Mouse (Mus musculus): ENCODE results near the gene Olfr342. TPM values are rescaled to one million over a fixed set of nuclear protein-coding genes. Genes with fewer than 3 reads are reported as not detected.

Gene Olfr342
- polyA plus RNA-seq (2014; fragmentation: Nextera tagmentation; extraction: Ambion mirVana): not detected in 2 replicates

DNA sequence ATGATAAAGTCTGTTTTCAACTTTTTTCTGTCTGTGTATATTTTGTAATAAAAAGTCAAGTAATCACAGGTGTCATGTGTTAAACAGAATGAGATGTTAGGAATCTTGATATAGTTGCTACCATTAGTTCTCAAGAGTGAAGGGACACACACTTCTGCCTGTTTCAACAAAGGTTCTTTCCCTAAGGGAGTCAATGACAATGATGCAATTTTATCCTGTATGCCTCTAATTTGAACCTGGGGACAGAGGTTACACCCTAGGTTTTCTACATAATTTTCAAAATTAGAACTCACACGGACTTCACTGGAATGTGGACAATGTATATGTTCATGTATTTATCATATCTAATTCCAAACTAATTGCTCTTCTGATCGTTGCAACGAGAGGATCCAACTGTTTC lies at the start of gene Olfr342:
Gene Olfr342, plus strand, starts transcription at position 301 of the 400 bp plus-strand sequence.
- 0 out of 2 replicates have a peak, but pooled peaks cover 5% of the 10 kb centered on the region for H3K9me3 ChIP-seq (ENCODE audit: control insufficient read depth, low read length)
- no peak within 1 kb of the TSS for H3K4me2 ChIP-seq (ENCODE audit: low read depth, low read length)
- no peaks in the 10 kb centered on the region for H3K36me3 ChIP-seq (ENCODE audit: control insufficient read depth, insufficient read depth, low read length)
- DNase-seq (ENCODE audit: low spot score) (no peak), ATAC-seq (ENCODE audit: low read depth) (no peak)
- no peak within 1 kb of the TSS for H3K27ac ChIP-seq (replicated peaks; ENCODE audit: low read depth, low read length)
- H3K9ac ChIP-seq (ENCODE audit: low read depth, low read length): no peak within 1 kb of the TSS
- 61% methylated on average over 3 of the region's 3 CpGs for WGBS
- no peaks in the 10 kb centered on the region for H3K4me1 ChIP-seq (ENCODE audit: control insufficient read depth, insufficient read depth, low read length)
- H3K4me3 ChIP-seq (ENCODE audit: low read depth, low read length): no peak within 1 kb of the TSS
- H3K27me3 ChIP-seq (replicated peaks; ENCODE audit: control insufficient read depth, insufficient read depth, low read length): no peaks in the 10 kb centered on the region

DNA sequence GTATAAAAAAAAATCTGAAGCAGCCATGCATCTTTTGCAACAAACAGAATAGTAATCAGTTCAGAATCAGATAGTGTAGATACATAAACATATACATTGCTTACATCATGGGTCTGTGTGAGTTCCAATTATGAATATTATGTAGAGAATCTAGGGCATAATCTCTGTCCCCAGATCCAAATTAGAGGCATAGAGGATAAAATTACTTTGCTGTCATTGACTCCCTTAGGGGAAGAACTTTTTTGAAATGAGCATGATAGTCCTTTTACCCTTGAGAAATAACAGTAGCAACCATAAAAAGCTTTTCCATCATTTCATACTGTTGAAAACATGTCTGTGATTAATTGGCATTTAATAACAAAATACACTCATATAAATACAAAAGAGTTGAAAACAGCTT lies 42.4 kb upstream of the Olfr342 start, which contains the start of gene Olfr341:
Gene Olfr341, minus strand, starts transcription at position 101 of the 400 bp plus-strand sequence.
- peaks cover 3% of the 10 kb centered on the region; the same call in 1 of the 2 replicates for H3K9me3 ChIP-seq (ENCODE audit: control insufficient read depth, low read length)

GRCm38 (mm10) chr2:36565156-36565555 lies 40.4 kb downstream of the Olfr342 start:
- Histone ChIP-seq H3K4me3 (ENCODE audit: low read depth, low read length) (no peak overlapping the region), H3K4me1 (ENCODE audit: control insufficient read depth, insufficient read depth, low read length) (no peaks in the 10 kb centered on the region), H3K27ac (replicated peaks; ENCODE audit: low read depth, low read length) (no peak overlapping the region), H3K9ac (ENCODE audit: low read depth, low read length) (no peak overlapping the region), H3K9me3 (ENCODE audit: control insufficient read depth, low read length) (peaks cover 11% of the 10 kb centered on the region; the same call in 1 of the 2 replicates), H3K36me3 (ENCODE audit: control insufficient read depth, insufficient read depth, low read length) (no peaks in the 10 kb centered on the region), H3K4me2 (ENCODE audit: low read depth, low read length) (no peak overlapping the region), H3K27me3 (replicated peaks; ENCODE audit: control insufficient read depth, insufficient read depth, low read length) (no peaks in the 10 kb centered on the region)
- ATAC-seq (ENCODE audit: low read depth): no peak
- DNase-seq (ENCODE audit: low spot score): no peak

More for the DNA sequence above, 42.4 kb upstream of the Olfr342 start, which contains the start of gene Olfr341:
- Histone ChIP-seq H3K27me3 (replicated peaks; ENCODE audit: control insufficient read depth, insufficient read depth, low read length) (no peaks in the 10 kb centered on the region), H3K4me2 (ENCODE audit: low read depth, low read length) (no peak within 1 kb of the TSS), H3K4me3 (ENCODE audit: low read depth, low read length) (no peak within 1 kb of the TSS), H3K27ac (replicated peaks; ENCODE audit: low read depth, low read length) (no peak within 1 kb of the TSS), H3K4me1 (ENCODE audit: control insufficient read depth, insufficient read depth, low read length) (no peaks in the 10 kb centered on the region), H3K36me3 (ENCODE audit: control insufficient read depth, insufficient read depth, low read length) (no peaks in the 10 kb centered on the region), H3K9ac (ENCODE audit: low read depth, low read length) (no peak within 1 kb of the TSS)
- DNase-seq (ENCODE audit: low spot score) (no peak), ATAC-seq (ENCODE audit: low read depth) (no peak)

DNA sequence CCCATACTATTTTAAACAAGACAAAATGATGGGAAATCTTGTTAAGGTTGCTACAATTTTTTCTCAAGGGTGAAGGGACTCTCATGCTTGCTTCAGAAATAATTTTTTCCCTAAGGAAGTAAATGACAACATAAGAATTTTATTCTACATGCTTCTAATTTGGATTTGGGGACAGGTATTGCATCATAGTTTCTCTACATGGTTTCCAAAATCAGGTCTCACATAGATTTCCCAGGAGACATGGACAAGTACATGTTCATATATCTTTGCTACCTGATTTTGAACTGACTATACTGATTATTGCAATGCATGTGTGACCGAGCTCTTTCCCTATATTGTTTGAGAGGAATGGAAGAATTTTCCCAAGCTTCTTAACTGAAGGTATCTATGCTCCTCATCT lies 41.6 kb downstream of the Olfr342 start, which contains the start of gene Olfr344:
Gene Olfr344, plus strand, starts transcription at position 301 of the 400 bp plus-strand sequence.
- Histone ChIP-seq H3K27ac (replicated peaks; ENCODE audit: low read depth, low read length) (no peak within 1 kb of the TSS), H3K36me3 (ENCODE audit: control insufficient read depth, insufficient read depth, low read length) (no peaks in the 10 kb centered on the region), H3K4me1 (ENCODE audit: control insufficient read depth, insufficient read depth, low read length) (no peaks in the 10 kb centered on the region), H3K27me3 (replicated peaks; ENCODE audit: control insufficient read depth, insufficient read depth, low read length) (no peaks in the 10 kb centered on the region), H3K4me2 (ENCODE audit: low read depth, low read length) (no peak within 1 kb of the TSS), H3K4me3 (ENCODE audit: low read depth, low read length) (no peak within 1 kb of the TSS), H3K9me3 (ENCODE audit: control insufficient read depth, low read length) (peaks cover 11% of the 10 kb centered on the region; the same call in 1 of the 2 replicates), H3K9ac (ENCODE audit: low read depth, low read length) (no peak within 1 kb of the TSS)
- no peak for DNase-seq (ENCODE audit: low spot score)
- no peak for ATAC-seq (ENCODE audit: low read depth)
- WGBS: 79% methylated on average over 1 of the region's 1 CpGs

DNA sequence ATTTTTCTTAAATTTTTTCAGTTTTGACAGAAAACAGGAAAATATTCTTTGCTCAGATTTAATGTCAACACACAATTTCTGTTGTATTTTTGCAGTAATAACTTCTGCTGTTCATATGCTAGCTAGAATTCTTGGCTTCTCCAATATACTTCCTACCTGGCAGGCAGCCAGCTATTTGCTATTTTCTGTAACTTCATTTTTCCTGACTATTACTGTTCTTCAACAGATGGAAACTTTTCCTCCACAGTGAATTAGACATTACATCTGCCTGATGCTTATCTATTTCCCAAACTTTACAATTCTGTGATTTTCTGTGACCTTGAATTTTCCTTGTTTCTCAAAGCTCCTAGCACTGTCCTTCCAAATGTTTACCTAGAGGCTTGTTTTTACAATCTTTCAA lies 42.2 kb downstream of the Olfr342 start:
- Histone ChIP-seq H3K9me3 (ENCODE audit: control insufficient read depth, low read length) (peaks cover 11% of the 10 kb centered on the region; the same call in 1 of the 2 replicates), H3K27ac (replicated peaks; ENCODE audit: low read depth, low read length) (no peak overlapping the region), H3K36me3 (ENCODE audit: control insufficient read depth, insufficient read depth, low read length) (no peaks in the 10 kb centered on the region), H3K27me3 (replicated peaks; ENCODE audit: control insufficient read depth, insufficient read depth, low read length) (no peaks in the 10 kb centered on the region), H3K9ac (ENCODE audit: low read depth, low read length) (no peak overlapping the region), H3K4me2 (ENCODE audit: low read depth, low read length) (no peak overlapping the region), H3K4me3 (ENCODE audit: low read depth, low read length) (no peak overlapping the region), H3K4me1 (ENCODE audit: control insufficient read depth, insufficient read depth, low read length) (no peaks in the 10 kb centered on the region)
- DNase-seq (ENCODE audit: low spot score) (no peak), ATAC-seq (ENCODE audit: low read depth) (no peak)

- no peaks in the 10 kb centered on the region for H3K27me3 ChIP-seq (replicated peaks; ENCODE audit: control insufficient read depth, insufficient read depth, low read length)
- no peak for DNase-seq (ENCODE audit: low spot score)
- 93% methylated on average over 3 of the region's 3 CpGs for WGBS
- no peaks in the 10 kb centered on the region for H3K4me1 ChIP-seq (ENCODE audit: control insufficient read depth, insufficient read depth, low read length)
- H3K4me3 ChIP-seq (ENCODE audit: low read depth, low read length): no peak overlapping the region
- no peaks in the 10 kb centered on the region for H3K36me3 ChIP-seq (ENCODE audit: control insufficient read depth, insufficient read depth, low read length)
- no peak overlapping the region for H3K27ac ChIP-seq (replicated peaks; ENCODE audit: low read depth, low read length)
- H3K9me3 ChIP-seq (ENCODE audit: control insufficient read depth, low read length): peaks cover 11% of the 10 kb centered on the region; the same call in 1 of the 2 replicates
- no peak for ATAC-seq (ENCODE audit: low read depth)
- no peak overlapping the region for H3K4me2 ChIP-seq (ENCODE audit: low read depth, low read length)
- no peak overlapping the region for H3K9ac ChIP-seq (ENCODE audit: low read depth, low read length)
Observed at GRCm38 (mm10) chr2:36567845-36568244, 43.0 kb downstream of the Olfr342 start.

Other genes starting within 250 kb of the Olfr342 start
- not detected in 2 replicates for gene Olfr338, start 151.5 kb upstream of the Olfr342 start, polyA plus RNA-seq (2014; fragmentation: Nextera tagmentation; extraction: Ambion mirVana)
- gene Olfr339, start 106.1 kb upstream of the Olfr342 start, polyA plus RNA-seq (2014; fragmentation: Nextera tagmentation; extraction: Ambion mirVana): not detected in 2 replicates
- not detected in 2 replicates for gene Olfr340, start 72.4 kb upstream of the Olfr342 start, polyA plus RNA-seq (2014; fragmentation: Nextera tagmentation; extraction: Ambion mirVana)
- gene Olfr341, start 42.5 kb upstream of the Olfr342 start, polyA plus RNA-seq (2014; fragmentation: Nextera tagmentation; extraction: Ambion mirVana): 0.04 and 0.06 TPM in 2 replicates
- gene Olfr344, start 41.7 kb downstream of the Olfr342 start, polyA plus RNA-seq (2014; fragmentation: Nextera tagmentation; extraction: Ambion mirVana): 0.03 and 0.06 TPM in 2 replicates
- gene Olfr345, start 115.0 kb downstream of the Olfr342 start, polyA plus RNA-seq (2014; fragmentation: Nextera tagmentation; extraction: Ambion mirVana): not detected in 2 replicates
- gene Olfr346, start 160.8 kb downstream of the Olfr342 start, polyA plus RNA-seq (2014; fragmentation: Nextera tagmentation; extraction: Ambion mirVana): not detected in 2 replicates
- not detected in 2 replicates for gene Olfr347, start 206.9 kb downstream of the Olfr342 start, polyA plus RNA-seq (2014; fragmentation: Nextera tagmentation; extraction: Ambion mirVana)

Measured in embryonic facial prominence, embryonic 14.5 days (tissue).